Mouse (Mus musculus) limb, embryonic 14.5 days (tissue): Measurements from ENCODE around the gene Chst12. TPM values are rescaled to one million over a fixed set of nuclear protein-coding genes. Genes with fewer than 3 reads are reported as not detected.
"Not testable (repeated sequence)": the region's sequence is repeated elsewhere in the genome, so short reads cannot be mapped to it uniquely, and the experiment has no call there.

Experiments
- ATAC-seq: fragments of 200-750 bp; cut with Nextera tagmentation; 2 replicates; pipeline ENCODE4 v1.8.0; 2017; ENCODE audit warnings: low read depth, moderate number of reproducible peaks, moderate TSS enrichment; ENCODE audit not compliant: low FRiP score
- DNase-seq: peaks from one replicate; pipeline ENCODE4 v3.0.0-alpha.2; 2015; ENCODE audit warnings: low spot score
- H3K27ac ChIP-seq: fragments of 300-500 bp; sonication (generic); replicated peaks from 2 replicates; pipeline ENCODE4 v1.5.1; 2014; ENCODE audit warnings: low read depth, mild to moderate bottlenecking, low read length, moderate library complexity, mixed read lengths
- H3K27me3 ChIP-seq: fragments of 300-500 bp; sonication (generic); 2 replicates; pipeline ENCODE4 v1.6.1; 2014; ENCODE audit warnings: low read length, mixed read lengths; ENCODE audit not compliant: control insufficient read depth, insufficient read depth
- H3K36me3 ChIP-seq: fragments of 300-500 bp; sonication (generic); 2 replicates; pipeline ENCODE4 v1.6.1; 2014; ENCODE audit warnings: mild to moderate bottlenecking, low read length, moderate library complexity, mixed read lengths; ENCODE audit not compliant: control insufficient read depth, insufficient read depth
- H3K4me1 ChIP-seq: fragments of 300-500 bp; sonication (generic); 2 replicates; pipeline ENCODE4 v1.6.1; 2014; ENCODE audit warnings: antibody characterized with exemption, low read length, mixed read lengths; ENCODE audit not compliant: control insufficient read depth, insufficient read depth
- H3K4me2 ChIP-seq: fragments of 300-500 bp; sonication (generic); replicated peaks from 2 replicates; pipeline ENCODE4 v1.6.1; 2014; ENCODE audit warnings: low read depth, mild to moderate bottlenecking, low read length, moderate library complexity; ENCODE audit not compliant: severe bottlenecking
- H3K4me3 ChIP-seq: fragments of 300-500 bp; sonication (generic); replicated peaks from 2 replicates; pipeline ENCODE4 v1.5.1; 2014; ENCODE audit warnings: low read length
- H3K9ac ChIP-seq: fragments of 300-500 bp; sonication (generic); 2 replicates; pipeline ENCODE4 v1.6.1; 2014; ENCODE audit warnings: mild to moderate bottlenecking, low read depth, low read length, moderate library complexity; ENCODE audit not compliant: severe bottlenecking
- H3K9me3 ChIP-seq: fragments of 300-500 bp; sonication (generic); 2 replicates; pipeline ENCODE4 v1.6.1; 2016; ENCODE audit warnings: low read length; ENCODE audit not compliant: control insufficient read depth
- POLR2A ChIP-seq: fragments of 200-500 bp; IDR thresholded peaks from 2 replicates; pipeline ENCODE4 v1.8.0; 2012; ENCODE audit warnings: inconsistent platforms, mild to moderate bottlenecking, moderate library complexity, borderline replicate concordance; ENCODE audit not compliant: insufficient read depth, insufficient read length; ENCODE audit errors: extremely low read depth
- WGBS: fragments of 180-500 bp; shearing (Covaris S2); extraction: QIAGEN DNeasy Blood & Tissue Kit; methylation state at CpG from one replicate; pipeline ENCODE4 v1.1.7; 2014; 5-methylcytosine and 5-hydroxymethylcytosine counted together
- polyA plus RNA-seq, 2 experiments: library from polyadenylated mRNA; depleted of rRNA in 1 of 2; stranded (reverse) in 1 of 2; unstranded in 1 of 2; fragments of >200 nt; fragmentation: Nextera tagmentation in 1 of 2; extraction: Ambion mirVana in 1 of 2; gene quantifications; 2 replicates each; pipeline versions ENCODE4 v1.2.1 to v1.2.3; 2012 to 2014

Chst12 gene
- polyA plus RNA-seq, 2 experiments = 22.4 to 22.9 TPM

DNA sequence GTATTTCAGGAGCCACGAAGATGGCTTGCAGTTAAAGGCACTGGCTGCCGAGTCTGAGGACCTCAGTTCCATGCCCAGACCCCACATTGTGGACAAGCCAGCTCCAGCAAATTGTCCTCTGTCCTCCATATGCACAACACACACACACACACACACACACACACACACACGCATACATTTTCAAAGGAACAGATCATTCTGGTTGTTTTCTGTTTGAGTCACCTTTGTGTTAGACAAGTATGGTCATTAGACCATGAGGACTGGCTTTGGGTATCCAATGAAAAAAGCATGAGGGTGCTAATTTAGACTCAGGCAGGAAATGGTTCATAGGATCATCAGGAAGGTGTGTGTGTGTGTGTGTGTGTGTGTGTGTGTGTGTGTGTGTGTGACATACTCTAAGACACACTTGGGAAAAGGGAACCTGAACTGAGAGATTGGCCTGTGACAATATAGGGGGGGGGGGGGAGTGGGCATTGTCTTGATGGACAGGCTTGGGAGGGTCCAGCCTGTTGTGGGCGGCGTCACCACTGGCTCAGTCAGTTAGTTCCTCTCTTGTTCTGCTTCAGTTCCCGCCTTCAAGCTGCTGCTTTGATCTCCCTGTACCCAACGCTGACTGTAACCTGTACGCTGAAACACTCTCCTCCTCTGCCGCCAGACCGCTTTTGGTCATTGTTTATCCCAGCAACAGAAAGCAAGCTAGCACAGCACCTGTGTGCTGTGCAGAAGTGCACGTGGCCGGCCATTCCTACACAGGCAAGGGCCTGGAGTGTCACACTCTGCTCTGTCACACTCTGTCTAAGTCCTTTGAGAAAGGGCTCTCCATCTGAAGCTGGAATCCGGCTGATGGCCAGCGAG is 3.1 kb upstream of the Chst12 start:
- Histone ChIP-seq H3K27ac (0 out of 2 replicates have a peak overlapping the region, but pooled peaks have one; percentile 19), H3K36me3 (no peaks in the 10 kb centered on the region), H3K27me3 (no peaks in the 10 kb centered on the region), H3K9ac (peak overlapping the region; percentile 29; the same call in 1 of the 2 replicates), H3K4me3 (peak overlapping the region; percentile 10; the same call in 1 of the 2 replicates), H3K4me2 (peak overlapping the region; percentile 50), H3K4me1 (peaks cover 20% of the 10 kb centered on the region), H3K9me3 (no peaks in the 10 kb centered on the region)
- DNase-seq (no peak), ATAC-seq (no peak)
- no peak for TF ChIP-seq POLR2A
- WGBS = 20% methylated on average over 14 of the region's 14 CpGs

DNA sequence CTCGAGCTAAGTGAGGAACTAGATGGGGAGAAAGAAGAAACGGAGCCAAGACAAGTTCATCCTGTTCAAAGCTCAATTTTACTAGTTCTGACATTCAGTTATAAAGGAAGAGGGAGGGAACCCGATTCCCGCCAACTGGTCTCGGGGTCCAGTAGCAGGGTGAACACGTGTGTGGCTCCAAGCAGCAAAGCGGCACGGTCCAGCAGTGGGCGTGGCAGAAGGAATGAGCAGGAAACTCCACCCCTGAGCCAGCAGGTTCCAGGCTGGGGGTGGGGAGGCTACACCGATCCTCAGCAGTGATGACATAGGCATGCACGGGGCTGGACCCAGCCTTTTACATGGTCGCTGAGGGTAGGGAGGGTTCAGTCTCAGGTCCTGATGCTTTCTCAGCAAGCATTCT is 2.4 kb upstream of the Chst12 start:
- not testable (repeated sequence) for H3K36me3 ChIP-seq, H3K9me3 ChIP-seq, ATAC-seq, H3K27me3 ChIP-seq
- H3K9ac ChIP-seq = peak overlapping the region; percentile 29; the same call in 1 of the 2 replicates
- peak; percentile 48 for DNase-seq
- peak overlapping the region; percentile 50 for H3K4me2 ChIP-seq
- WGBS = 0% methylated on average over 12 of the region's 12 CpGs
- H3K4me3 ChIP-seq = peak overlapping the region; percentile 10
- H3K4me1 ChIP-seq = peaks cover 27% of the 10 kb centered on the region
- H3K27ac ChIP-seq = 0 out of 2 replicates have a peak overlapping the region, but pooled peaks have one; percentile 19

DNA sequence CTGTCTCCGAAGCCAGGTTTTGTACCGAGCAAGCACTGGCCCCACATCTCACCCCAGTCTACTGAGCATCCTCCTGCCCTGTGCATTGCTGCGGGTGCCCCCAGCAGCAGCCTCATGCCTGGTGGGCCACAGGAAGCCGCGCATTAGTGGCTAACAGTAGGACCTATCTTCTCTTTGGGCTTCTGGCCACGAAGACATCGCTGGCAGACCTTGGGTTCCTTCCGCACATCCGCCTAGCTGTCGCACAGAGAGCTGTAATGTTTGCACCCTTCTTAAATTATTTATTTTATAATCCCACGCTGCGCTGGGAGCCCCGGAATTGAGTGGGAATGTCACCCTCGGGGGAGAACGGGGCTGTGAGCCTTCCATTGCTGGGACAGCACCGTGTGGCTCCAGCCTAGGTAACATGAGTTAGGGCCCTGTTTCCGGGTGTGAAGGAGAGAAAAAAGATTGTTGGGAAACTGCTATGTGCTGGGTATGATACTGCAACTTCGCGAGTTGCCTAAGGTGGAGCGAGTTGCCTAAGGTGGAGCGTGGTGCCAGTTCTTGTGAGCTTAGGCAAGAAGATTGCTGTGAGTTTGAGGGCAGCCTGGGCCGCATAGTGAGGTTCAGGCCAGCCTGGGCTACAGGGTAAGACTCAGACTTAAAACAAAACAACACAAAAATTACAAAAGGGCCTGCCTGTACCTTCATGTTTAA is 895 bp downstream of the Chst12 start:
- no peaks in the 10 kb centered on the region for H3K27me3 ChIP-seq
- peak overlapping the region; percentile 61 for H3K4me2 ChIP-seq
- DNase-seq (no peak), ATAC-seq (no peak)
- H3K9ac ChIP-seq = peak overlapping the region; percentile 63
- WGBS = 27% methylated on average over 22 of the region's 22 CpGs
- H3K4me3 ChIP-seq = peak overlapping the region; percentile 64
- H3K9me3 ChIP-seq = no peaks in the 10 kb centered on the region
- TF ChIP-seq POLR2A = no peak
- H3K27ac ChIP-seq = peak overlapping the region; percentile 40; the same call in 1 of the 2 replicates
- H3K4me1 ChIP-seq = peaks cover 42% of the 10 kb centered on the region
- no peaks in the 10 kb centered on the region for H3K36me3 ChIP-seq

DNA sequence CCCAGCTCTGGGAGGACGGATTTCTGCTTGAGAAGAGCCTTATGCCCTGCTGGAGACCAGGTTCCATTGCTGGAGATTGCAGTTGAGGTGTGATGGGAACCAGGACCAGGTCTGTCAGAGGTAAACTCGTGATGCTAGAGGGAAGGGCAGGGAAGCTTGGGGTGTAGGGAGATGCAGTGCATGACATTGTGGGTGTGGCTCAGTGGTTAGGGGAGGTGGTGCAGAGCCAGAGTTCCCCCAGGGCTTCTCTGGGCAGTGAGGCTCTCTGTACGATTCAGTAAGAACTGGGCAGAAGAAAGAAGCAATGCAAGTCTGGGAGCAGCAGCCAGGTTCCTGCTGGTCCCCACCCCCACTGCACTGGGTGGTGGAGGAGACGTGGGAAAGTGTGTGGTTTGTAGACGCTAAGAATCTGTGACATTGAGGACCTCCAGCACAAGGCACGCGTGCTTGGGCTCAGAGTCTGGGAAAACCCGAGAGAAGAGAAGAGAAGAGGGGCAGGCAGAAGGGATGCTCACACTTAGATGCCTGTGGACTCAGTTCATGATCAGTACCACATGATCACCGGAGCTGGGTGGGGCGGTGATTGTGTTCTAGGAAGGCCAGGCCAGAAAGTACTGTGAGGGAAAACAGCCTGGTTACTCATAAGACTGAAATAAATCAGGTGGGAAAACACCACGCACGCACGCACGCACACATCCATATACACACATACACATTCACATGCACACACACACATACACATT is 2.3 kb downstream of the Chst12 start:
- Histone ChIP-seq H3K4me3 (no peak overlapping the region), H3K36me3 (no peaks in the 10 kb centered on the region), H3K4me1 (peaks cover 39% of the 10 kb centered on the region), H3K27me3 (no peaks in the 10 kb centered on the region), H3K27ac (0 out of 2 replicates have a peak overlapping the region, but pooled peaks have one; percentile 5), H3K4me2 (peak overlapping the region; percentile 61; the same call in 1 of the 2 replicates), H3K9ac (0 out of 2 replicates have a peak overlapping the region, but pooled peaks have one; percentile 26), H3K9me3 (no peaks in the 10 kb centered on the region)
- 80% methylated on average over 14 of the region's 14 CpGs for WGBS
- ATAC-seq = no peak
- no peak for DNase-seq
- TF ChIP-seq POLR2A = no peak

DNA sequence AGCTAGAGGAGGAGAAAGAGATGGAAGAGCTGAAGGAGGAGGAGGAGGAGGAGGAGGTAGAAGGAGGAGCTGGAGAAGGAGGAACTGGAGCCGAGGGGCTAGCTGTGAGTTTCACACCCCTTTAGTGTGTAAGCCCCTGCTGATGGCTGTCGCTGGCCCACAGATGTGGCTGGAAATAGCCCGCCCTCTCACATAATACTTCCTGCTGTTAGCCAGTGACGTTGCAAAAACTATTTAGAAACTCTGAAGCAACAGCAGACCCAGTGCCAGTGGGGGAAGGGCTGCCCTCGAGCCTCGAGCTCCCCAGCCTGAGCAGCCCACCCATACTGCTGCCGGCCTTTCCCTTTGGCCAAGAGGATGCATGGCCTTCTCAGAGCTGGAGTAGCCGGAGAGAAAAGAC is 3.3 kb downstream of the Chst12 start:
- ATAC-seq (no peak), DNase-seq (no peak)
- no peaks in the 10 kb centered on the region for H3K36me3 ChIP-seq
- no peak for TF ChIP-seq POLR2A
- H3K4me2 ChIP-seq = peak overlapping the region; percentile 28
- H3K9ac ChIP-seq = peak overlapping the region; percentile 34
- no peaks in the 10 kb centered on the region for H3K27me3 ChIP-seq
- no peaks in the 10 kb centered on the region for H3K9me3 ChIP-seq
- no peak overlapping the region for H3K4me3 ChIP-seq
- H3K27ac ChIP-seq = peak overlapping the region; percentile 46; the same call in 1 of the 2 replicates
- peaks cover 36% of the 10 kb centered on the region for H3K4me1 ChIP-seq
- 23% methylated on average over 8 of the region's 8 CpGs for WGBS
